Mouse (Mus musculus) lung, embryonic 16.5 days (tissue): ENCODE measurements at regions not wholly inside any gene's neighbourhood (a gene's known extent, or its start where the extent isn't known, plus 50 kb on each side); places are given as distances from the start of the nearest gene placed in this dataset.
A peak's percentile ranks its signal among the peaks of the same experiment; 100 is the strongest.

Experiments
- ATAC-seq: fragments of 200-750 bp; cut with Nextera tagmentation; 2 replicates; pipeline ENCODE4 v1.8.0; 2017; ENCODE audit warnings: low read depth, mild to moderate bottlenecking, moderate library complexity
- H3K27ac ChIP-seq: fragments of 300-500 bp; sonication (generic); 2 replicates; pipeline ENCODE4 v1.5.1; 2014; ENCODE audit warnings: mild to moderate bottlenecking, control low read depth, low read length
- H3K27me3 ChIP-seq: fragments of 300-500 bp; sonication (generic); 2 replicates; pipeline ENCODE4 v1.6.1; 2014; ENCODE audit warnings: low read depth, low read length, mixed read lengths; ENCODE audit not compliant: control insufficient read depth, insufficient read depth
- H3K36me3 ChIP-seq: fragments of 300-500 bp; sonication (generic); 2 replicates; pipeline ENCODE4 v1.6.1; 2014; ENCODE audit warnings: low read length; ENCODE audit not compliant: control insufficient read depth, insufficient read depth
- H3K4me1 ChIP-seq: fragments of 300-500 bp; sonication (generic); replicated peaks from 2 replicates; pipeline ENCODE4 v1.6.1; 2014; ENCODE audit warnings: low read length, mixed read lengths; ENCODE audit not compliant: control insufficient read depth, insufficient read depth
- H3K4me2 ChIP-seq: fragments of 300-500 bp; sonication (generic); 2 replicates; pipeline ENCODE4 v1.6.1; 2014; ENCODE audit warnings: low read depth, low read length, control low read depth
- H3K4me3 ChIP-seq: fragments of 300-500 bp; sonication (generic); 2 replicates; pipeline ENCODE4 v1.5.1; 2014; ENCODE audit warnings: mild to moderate bottlenecking, low read length, control low read depth
- H3K9ac ChIP-seq: fragments of 300-500 bp; sonication (generic); 2 replicates; pipeline ENCODE4 v1.6.1; 2014; ENCODE audit warnings: low read length, control low read depth
- H3K9me3 ChIP-seq: fragments of 300-500 bp; sonication (generic); 2 replicates; pipeline ENCODE4 v1.6.1; 2016; ENCODE audit warnings: low read length; ENCODE audit not compliant: control insufficient read depth
- WGBS: fragments of 180-500 bp; shearing (Covaris S2); extraction: QIAGEN DNeasy Blood & Tissue Kit; methylation state at CpG from one replicate; pipeline ENCODE4 v1.1.7; 2014; 5-methylcytosine and 5-hydroxymethylcytosine counted together

- WGBS, result 91% methylated on average over 1 of the region's 1 CpGs
- H3K27me3 ChIP-seq, result no peaks in the 10 kb centered on the region
- H3K27ac ChIP-seq, result no peak overlapping the region
- no peak overlapping the region for H3K9ac ChIP-seq
- peaks cover 20% of the 10 kb centered on the region for H3K4me1 ChIP-seq
- H3K4me3 ChIP-seq, result no peak overlapping the region
- no peaks in the 10 kb centered on the region for H3K36me3 ChIP-seq
- no peaks in the 10 kb centered on the region for H3K9me3 ChIP-seq
- no peak overlapping the region for H3K4me2 ChIP-seq
- ATAC-seq, result no peak
Observed at GRCm38 (mm10) chr16:95866866-95867420, 123.8 kb downstream of the Psmg1 start.

- 80% methylated on average over 1 of the region's 1 CpGs for WGBS
- H3K9ac ChIP-seq, result no peak overlapping the region
- no peak for ATAC-seq
Observed at GRCm38 (mm10) chr16:95865603-95866002, 125.2 kb downstream of the Psmg1 start.

GRCm38 (mm10) chr16:95864646-95865045, 126.1 kb downstream of the Psmg1 start:
- no peaks in the 10 kb centered on the region for H3K27me3 ChIP-seq
- H3K27ac ChIP-seq, result no peak overlapping the region
- no peak overlapping the region for H3K9ac ChIP-seq
- 88% methylated on average over 4 of the region's 4 CpGs for WGBS
- ATAC-seq, result no peak
- no peak overlapping the region for H3K4me3 ChIP-seq
- H3K9me3 ChIP-seq, result no peaks in the 10 kb centered on the region
- H3K4me1 ChIP-seq, result peaks cover 31% of the 10 kb centered on the region
- no peak overlapping the region for H3K4me2 ChIP-seq
- no peaks in the 10 kb centered on the region for H3K36me3 ChIP-seq

More at GRCm38 (mm10) chr16:95865603-95866002, 125.2 kb downstream of the Psmg1 start:
- H3K4me2 ChIP-seq, result no peak overlapping the region
- peaks cover 31% of the 10 kb centered on the region for H3K4me1 ChIP-seq
- no peaks in the 10 kb centered on the region for H3K36me3 ChIP-seq
- no peak overlapping the region for H3K4me3 ChIP-seq
- H3K9me3 ChIP-seq, result no peaks in the 10 kb centered on the region
- no peak overlapping the region for H3K27ac ChIP-seq
- no peaks in the 10 kb centered on the region for H3K27me3 ChIP-seq

GRCm38 (mm10) chr16:95864106-95864505, 126.7 kb downstream of the Psmg1 start:
- no peaks in the 10 kb centered on the region for H3K9me3 ChIP-seq
- no peak overlapping the region for H3K4me2 ChIP-seq
- ATAC-seq, result no peak
- H3K27me3 ChIP-seq, result no peaks in the 10 kb centered on the region
- H3K4me3 ChIP-seq, result no peak overlapping the region
- H3K27ac ChIP-seq, result no peak overlapping the region
- H3K36me3 ChIP-seq, result no peaks in the 10 kb centered on the region
- peak overlapping the region; percentile 25; the same call in 1 of the 2 replicates for H3K9ac ChIP-seq
- WGBS, result 69% methylated on average over 13 of the region's 13 CpGs
- peaks cover 31% of the 10 kb centered on the region for H3K4me1 ChIP-seq

GRCm38 (mm10) chr16:95863565-95863964, 127.2 kb downstream of the Psmg1 start:
- Histone ChIP-seq H3K27me3 (no peaks in the 10 kb centered on the region), H3K4me3 (no peak overlapping the region), H3K4me1 (peaks cover 31% of the 10 kb centered on the region), H3K4me2 (no peak overlapping the region), H3K9ac (no peak overlapping the region), H3K36me3 (no peaks in the 10 kb centered on the region), H3K27ac (peak overlapping the region; percentile 19; the same call in 1 of the 2 replicates), H3K9me3 (no peaks in the 10 kb centered on the region)
- no peak for ATAC-seq
- 71% methylated on average over 4 of the region's 4 CpGs for whole genome bisulfite sequencing

GRCm38 (mm10) chr16:95862621-95863020, 128.1 kb downstream of the Psmg1 start:
- Histone ChIP-seq H3K27me3 (no peaks in the 10 kb centered on the region), H3K4me3 (no peak overlapping the region), H3K9me3 (no peaks in the 10 kb centered on the region), H3K4me2 (no peak overlapping the region), H3K4me1 (peaks cover 31% of the 10 kb centered on the region), H3K9ac (no peak overlapping the region), H3K36me3 (no peaks in the 10 kb centered on the region), H3K27ac (peak overlapping the region; percentile 64)
- WGBS, result 46% methylated on average over 3 of the region's 3 CpGs
- ATAC-seq, result peak; percentile 35

GRCm38 (mm10) chr16:95861231-95861690, 129.5 kb downstream of the Psmg1 start:
- H3K9ac ChIP-seq, result no peak overlapping the region
- H3K4me1 ChIP-seq, result peaks cover 31% of the 10 kb centered on the region
- H3K27me3 ChIP-seq, result no peaks in the 10 kb centered on the region
- peak overlapping the region; percentile 64 for H3K27ac ChIP-seq
- no peaks in the 10 kb centered on the region for H3K9me3 ChIP-seq
- H3K4me3 ChIP-seq, result no peak overlapping the region
- H3K36me3 ChIP-seq, result no peaks in the 10 kb centered on the region
- WGBS, result 39% methylated on average over 12 of the region's 12 CpGs
- peak; percentile 87 for ATAC-seq
- H3K4me2 ChIP-seq, result no peak overlapping the region

GRCm38 (mm10) chr16:95860810-95861209, 129.9 kb downstream of the Psmg1 start:
- no peaks in the 10 kb centered on the region for H3K36me3 ChIP-seq
- H3K9me3 ChIP-seq, result no peaks in the 10 kb centered on the region
- H3K4me1 ChIP-seq, result peaks cover 31% of the 10 kb centered on the region
- WGBS, result 74% methylated on average over 9 of the region's 9 CpGs
- no peak overlapping the region for H3K4me3 ChIP-seq
- no peaks in the 10 kb centered on the region for H3K27me3 ChIP-seq
- H3K27ac ChIP-seq, result peak overlapping the region; percentile 64
- H3K9ac ChIP-seq, result no peak overlapping the region
- H3K4me2 ChIP-seq, result no peak overlapping the region
- no peak for ATAC-seq

- H3K4me2 ChIP-seq, result no peak overlapping the region
- H3K9ac ChIP-seq, result no peak overlapping the region
- peaks cover 33% of the 10 kb centered on the region for H3K4me1 ChIP-seq
- no peaks in the 10 kb centered on the region for H3K27me3 ChIP-seq
- no peaks in the 10 kb centered on the region for H3K36me3 ChIP-seq
- no peak for ATAC-seq
- H3K9me3 ChIP-seq, result no peaks in the 10 kb centered on the region
- no peak overlapping the region for H3K4me3 ChIP-seq
- WGBS, result 59% methylated on average over 5 of the region's 5 CpGs
- H3K27ac ChIP-seq, result peak overlapping the region; percentile 64
Observed at GRCm38 (mm10) chr16:95860111-95860510, 130.6 kb downstream of the Psmg1 start.
